Mouse (Mus musculus) T-helper 1 cell (primary cell): ENCODE data around the gene Evx2.

Source experiments
- in situ Hi-C: fragments of 300-600 bp; cut with MboI, MseI; formaldehyde crosslinking; loops from one replicate; pipeline ENCODE4 v1.15.1; 2025; ENCODE audit warnings: high pct_unique_total_duplicates

The Evx2 gene

GRCm38 (mm10) chr2:74647082-74647864 lies 12.1 kb downstream of the Evx2 start:
- in situ Hi-C loops, result loop anchor here (5.0 kb wide), 2 partner anchors 360 to 580 kb away; no protein-coding TSS in a partner anchor

GRCm38 (mm10) chr2:74645631-74646030 lies 13.7 kb downstream of the Evx2 start:
- in situ Hi-C loops, result loop anchor here (5.0 kb wide), 2 partner anchors 358 to 578 kb away; no protein-coding TSS in a partner anchor

- in situ Hi-C loops, result no loop called here
Measured at GRCm38 (mm10) chr2:74642431-74642830, 16.9 kb downstream of the Evx2 start.

GRCm38 (mm10) chr2:74635412-74635811 lies 23.9 kb downstream of the Evx2 start:
- in situ Hi-C loops, result no loop called here

GRCm38 (mm10) chr2:74620368-74620767 lies 39.0 kb downstream of the Evx2 start:
- in situ Hi-C loops, result no loop called here

- in situ Hi-C loops, result no loop called here
Measured at GRCm38 (mm10) chr2:74619676-74620246, 39.6 kb downstream of the Evx2 start.

GRCm38 (mm10) chr2:74617706-74618105 lies 41.7 kb downstream of the Evx2 start:
- in situ Hi-C loops, result no loop called here

- in situ Hi-C loops, result no loop called here
Measured at GRCm38 (mm10) chr2:74611406-74611805, 48.0 kb downstream of the Evx2 start.

- in situ Hi-C loops, result no loop called here
Measured at GRCm38 (mm10) chr2:74609350-74609749, 50.0 kb downstream of the Evx2 start.

- in situ Hi-C loops, result no loop called here
Measured at GRCm38 (mm10) chr2:74606087-74606760, 53.1 kb downstream of the Evx2 start.

GRCm38 (mm10) chr2:74604011-74604410 lies 55.3 kb downstream of the Evx2 start:
- in situ Hi-C loops, result no loop called here
